8 mouse cellular contexts compared by ENCODE assay signal in genomic region chr12:112450883-112451282, GRCm38 (mm10). TPM values are rescaled to one million over a fixed set of nuclear protein-coding genes. Genes with fewer than 3 reads are reported as not detected.
DNase-seq lines count a peak whose midpoint lies in the region; ATAC-seq and TF ChIP-seq lines count a peak whose summit lies in the region.
"Had no signal": no experiment of that assay in that cellular context is flagged by ENCODE, and none has a peak within 500 bp of the region (broad histone marks: within the 10 kb centered on the region; RNA-seq: fewer than 3 reads in every experiment).

No protein-coding gene starts in this region.

- TF ChIP-seq CTCF in MEL (IDR thresholded peaks at IDR 0.05 in 2 of 3, conservative IDR thresholded peaks at IDR 0.05 in 1 of 3; ENCODE audit: control insufficient read depth in 1 of 3, insufficient read depth in 1 of 3, low read depth in 2 of 3, low read length in 3 of 3, poor library complexity in 1 of 3, severe bottlenecking in 1 of 3): no peak; a peak in 1 of 6 replicates
- peak; percentile 61; the same call in 1 of the 2 replicates for TF ChIP-seq CTCF in brain, embryonic 14.5 days (IDR thresholded peaks at IDR 0.05; ENCODE audit: borderline replicate concordance, extremely low read depth, insufficient read depth, insufficient read length)

- H3K27ac ChIP-seq in MEL (ENCODE audit: control insufficient read depth, low read depth, low read length): no peak overlapping the region
- no peak overlapping the region for H3K27ac ChIP-seq in hindbrain, embryonic 15.5 days (replicated peaks)
- H3K27ac ChIP-seq: liver, embryonic 13.5 days had no signal

- 0 out of 2 replicates have a peak, but pooled peaks have one; percentile 12 for ATAC-seq in hindbrain, embryonic 15.5 days (ENCODE audit: low FRiP score, low read depth)

- DNase-seq in layer of hippocampus, adult 11-12 months (ENCODE audit: low spot score): peak; percentile 47
- no peak for DNase-seq in layer of hippocampus, postnatal 36 days
- no peak for DNase-seq in MEL (ENCODE audit: low read depth, low spot score)
- DNase-seq in brain, embryonic 14.5 days (ENCODE audit: low read depth): peak; percentile 86
- peak; percentile 59 to 61 for DNase-seq in lung, postnatal 4 days
- peak; percentile 85 for DNase-seq in thymus, postnatal 14 days
- DNase-seq: liver, embryonic 13.5 days had no signal

- 23% methylated on average over 6 of the region's 6 CpGs for WGBS in hindbrain, embryonic 15.5 days

- H3K4me1 ChIP-seq in MEL (ENCODE audit: control insufficient read depth in 1 of 2, insufficient read depth in 2 of 2, low read length in 2 of 2): no peaks in the 10 kb centered on the region
- peaks cover 13% of the 10 kb centered on the region for H3K4me1 ChIP-seq in hindbrain, embryonic 15.5 days (replicated peaks)
- H3K4me1 ChIP-seq: liver, embryonic 13.5 days had no signal

- H3K27me3 ChIP-seq in MEL (ENCODE audit: control insufficient read depth in 1 of 2, insufficient read depth in 2 of 2, low read length in 2 of 2): no peaks in the 10 kb centered on the region; a peak in 2 of 4 replicates
- no peaks in the 10 kb centered on the region for H3K27me3 ChIP-seq in hindbrain, embryonic 15.5 days
- H3K27me3 ChIP-seq: liver, embryonic 13.5 days had no signal

- H3K4me3 ChIP-seq in MEL (ENCODE audit: control insufficient read depth in 1 of 2, insufficient read depth in 1 of 2, low read depth in 2 of 2, low read length in 2 of 2): no peak overlapping the region
- H3K4me3 ChIP-seq in hindbrain, embryonic 15.5 days: no peak overlapping the region
- H3K4me3 ChIP-seq: liver, embryonic 13.5 days had no signal

- H3K9me3 ChIP-seq in MEL (replicated peaks; ENCODE audit: insufficient read depth, low read length): no peaks in the 10 kb centered on the region; the same call in 1 of the 2 replicates
- H3K9me3 ChIP-seq in hindbrain, embryonic 15.5 days: no peaks in the 10 kb centered on the region

- TF ChIP-seq RAD21 in MEL (IDR thresholded peaks at IDR 0.05; ENCODE audit: low read depth, low read length): no peak; the same call in 1 of the 2 replicates

- H3K79me2 ChIP-seq in MEL (ENCODE audit: control insufficient read depth, insufficient read depth, low read length, poor library complexity): no peaks in the 10 kb centered on the region

- no peak overlapping the region for H3K4me2 ChIP-seq in hindbrain, embryonic 15.5 days
- H3K4me2 ChIP-seq: liver, embryonic 13.5 days had no signal

- no peak for TF ChIP-seq EP300 in MEL (IDR thresholded peaks at IDR 0.05; ENCODE audit: low read depth in 1 of 2, low read length in 2 of 2)

- no peaks in the 10 kb centered on the region for H3K36me3 ChIP-seq in MEL (ENCODE audit: control insufficient read depth in 1 of 2, insufficient read depth in 2 of 2, low read length in 2 of 2)
- no peaks in the 10 kb centered on the region for H3K36me3 ChIP-seq in hindbrain, embryonic 15.5 days
- H3K36me3 ChIP-seq: liver, embryonic 13.5 days had no signal

- TF ChIP-seq POLR2A in MEL (IDR thresholded peaks at IDR 0.05; ENCODE audit: control insufficient read depth in 1 of 2, insufficient read depth in 1 of 2, low read depth in 1 of 2, low read length in 2 of 2, poor library complexity in 1 of 2): no peak
- TF ChIP-seq POLR2A in brain, embryonic 14.5 days (IDR thresholded peaks at IDR 0.05; ENCODE audit: borderline replicate concordance, extremely low read depth, insufficient read depth, insufficient read length, poor library complexity, severe bottlenecking): no peak

- no peak overlapping the region for H3K9ac ChIP-seq in MEL (ENCODE audit: control insufficient read depth, low read depth, low read length, poor library complexity, severe bottlenecking)
- H3K9ac ChIP-seq in hindbrain, embryonic 15.5 days: no peak overlapping the region
- H3K9ac ChIP-seq: liver, embryonic 13.5 days had no signal

TF ChIP-seq in MEL, 35 proteins besides CTCF, POLR2A, EP300 and RAD21:
- no peak for TF ChIP-seq SIN3A (IDR thresholded peaks at IDR 0.05; ENCODE audit: low read length)
- peak; percentile 17; the same call in 1 of the 2 replicates for TF ChIP-seq SMC3 (IDR thresholded peaks at IDR 0.05; ENCODE audit: low read depth, low read length)

RNA-seq across cellular contexts. Expression of gene A530016L24Rik, which starts 38.4 kb away (rescaled TPM):
- under 1 TPM in 1 of 2 experiments, not detected in 1; 0.20 TPM for total RNA-seq in layer of hippocampus, postnatal 36 days (2021)
- not detected in 2 replicates for total RNA-seq in MEL (2012; rRNA removed)
- not detected for polyA plus RNA-seq in MEL (2012; ENCODE audit: insufficient read depth in 1 of 2, insufficient read length in 2 of 2, low read depth in 1 of 2, low replicate concordance in 2 of 2, missing spikeins in 1 of 2)
- polyA plus RNA-seq in brain, embryonic 14.5 days (2012; rRNA removed): 0.04 and 0.11 TPM in 2 replicates
- 0.09 and 0.18 TPM in 2 replicates for polyA plus RNA-seq in hindbrain, embryonic 15.5 days (2015; fragmentation: Nextera tagmentation; extraction: Ambion mirVana)

Comparison
In these comparisons a context has a peak if more than half of its experiments do, and no peak if none do; other contexts are left out.
1. DNase-seq: peak in layer of hippocampus, adult 11-12 months (single experiment), brain, embryonic 14.5 days (single experiment), lung, postnatal 4 days (2 of 2) and thymus, postnatal 14 days (single experiment); none in layer of hippocampus, postnatal 36 days (0 of 2) and MEL (single experiment).